Mouse (Mus musculus): ENCODE results near the gene Cdh3.
"Not testable (repeated sequence)": the region's sequence is repeated elsewhere in the genome, so short reads cannot be mapped to it uniquely, and the experiment has no call there.

- not testable (repeated sequence) for TF ChIP-seq CTCF (IDR thresholded peaks at IDR 0.05; ENCODE audit: control insufficient read depth, insufficient read depth, low read length); POLR2A (IDR thresholded peaks at IDR 0.05; ENCODE audit: borderline replicate concordance, control insufficient read depth, low read depth, low read length)
Observed at GRCm38 (mm10) chr8:106573168-106573567, 62.5 kb downstream of the Cdh3 start, which contains the start of gene Gm10073.

Data from bone marrow, adult 2 months (tissue).